Mouse (Mus musculus): Measurements from ENCODE around the gene Gorasp2.

GRCm38 (mm10) chr2:70751655-70752054, 90.3 kb downstream of the Gorasp2 start:
- TF ChIP-seq GATA1 (IDR thresholded peaks at IDR 0.05; ENCODE audit: borderline replicate concordance, low read length) (no peak), FLI1 (IDR thresholded peaks at IDR 0.05; ENCODE audit: low read length) (no peak)
